Mouse (Mus musculus): ENCODE data around the gene Ubald2. TPM values are rescaled to one million over a fixed set of nuclear protein-coding genes. Genes with fewer than 3 reads are reported as not detected.
"Not testable (repeated sequence)": the region's sequence is repeated elsewhere in the genome, so short reads cannot be mapped to it uniquely, and the experiment has no call there.

The Ubald2 gene
- polyA plus RNA-seq, 2 experiments = 50.3 to 70.9 TPM

DNA sequence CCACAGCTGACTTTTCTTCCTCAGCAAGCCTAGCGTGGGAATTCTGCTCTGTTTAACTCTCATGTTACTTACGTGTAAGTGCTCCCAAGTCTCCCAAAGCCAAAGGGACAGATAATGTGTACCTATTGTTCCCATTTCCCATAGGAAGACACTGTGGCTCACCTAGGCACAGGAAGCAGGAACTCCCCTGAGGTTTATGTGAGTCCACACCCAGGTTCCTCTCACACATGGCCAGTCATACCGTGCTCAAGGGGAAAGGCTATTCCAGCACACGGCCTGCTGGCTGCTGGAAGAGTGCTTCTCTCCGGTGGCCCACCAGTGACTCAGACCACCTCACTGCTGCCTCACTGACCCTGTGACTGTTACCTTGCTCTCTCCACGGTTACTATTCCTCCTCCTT is 12.8 kb upstream of the Ubald2 start:
- H3K4me2 ChIP-seq (ENCODE audit: low read depth) = no peak overlapping the region
- no peaks in the 10 kb centered on the region for H3K9me3 ChIP-seq (ENCODE audit: control insufficient read depth, low read length)
- DNase-seq (ENCODE audit: low read depth in 3 of 3, low spot score in 3 of 3) = no peak
- no peaks in the 10 kb centered on the region; the same call in 1 of the 2 replicates for H3K27me3 ChIP-seq (ENCODE audit: control insufficient read depth, insufficient read depth, low read length)
- no peaks in the 10 kb centered on the region for H3K36me3 ChIP-seq (replicated peaks; ENCODE audit: control insufficient read depth, insufficient read depth, low read depth)
- TF ChIP-seq CTCF (IDR thresholded peaks at IDR 0.05; ENCODE audit: low read depth) (no peak), EP300 (IDR thresholded peaks at IDR 0.05; ENCODE audit: low read depth) (no peak)
- 60% methylated on average over 6 of the region's 6 CpGs for WGBS (ENCODE audit: insufficient replicate concordance)
- no peak for ATAC-seq (ENCODE audit: insufficient read depth)
- no peak overlapping the region for H3K4me3 ChIP-seq (ENCODE audit: insufficient read depth in 1 of 2, low read depth in 2 of 2, low read length in 2 of 2)
- peaks cover 5 to 9% of the 10 kb centered on the region in 2 experiments for H3K4me1 ChIP-seq (replicated peaks; ENCODE audit: control insufficient read depth in 2 of 2, insufficient read depth in 2 of 2, low read length in 1 of 2)
- no peak overlapping the region for H3K27ac ChIP-seq
- H3K9ac ChIP-seq (replicated peaks) = no peak overlapping the region

DNA sequence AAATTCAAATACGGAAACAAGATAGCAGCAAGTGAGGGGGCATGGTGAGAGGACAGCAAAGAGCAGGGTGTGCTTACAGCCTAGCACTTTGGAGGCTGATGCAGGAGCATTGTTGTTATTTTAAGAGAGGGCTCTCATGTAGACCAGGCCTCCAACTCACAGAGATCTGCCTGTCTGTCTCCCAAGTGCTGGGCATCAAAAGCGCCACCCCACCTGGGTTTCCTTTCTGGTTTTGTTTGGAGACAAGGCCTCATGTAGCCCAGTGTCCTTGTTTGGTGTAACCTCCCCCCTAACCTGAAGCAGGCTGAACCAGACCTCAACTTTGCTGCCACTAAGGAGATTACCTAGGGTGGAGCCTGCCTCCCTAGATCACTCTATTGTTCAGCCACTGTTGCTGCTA is 11.3 kb upstream of the Ubald2 start:
- Histone ChIP-seq H3K36me3 (replicated peaks; ENCODE audit: control insufficient read depth, insufficient read depth, low read depth) (no peaks in the 10 kb centered on the region), H3K4me3 (ENCODE audit: insufficient read depth in 1 of 2, low read depth in 2 of 2, low read length in 2 of 2) (no peak overlapping the region), H3K9ac (replicated peaks) (no peak overlapping the region), H3K27ac (no peak overlapping the region), H3K9me3 (ENCODE audit: control insufficient read depth, low read length) (no peaks in the 10 kb centered on the region), H3K27me3 (ENCODE audit: control insufficient read depth, insufficient read depth, low read length) (no peaks in the 10 kb centered on the region), H3K4me1 (replicated peaks; ENCODE audit: control insufficient read depth in 2 of 2, insufficient read depth in 2 of 2, low read length in 1 of 2) (peaks cover 5 to 9% of the 10 kb centered on the region in 2 experiments), H3K4me2 (ENCODE audit: low read depth) (no peak overlapping the region)
- DNase-seq (ENCODE audit: low read depth in 3 of 3, low spot score in 3 of 3) (no peak), ATAC-seq (ENCODE audit: insufficient read depth) (no peak)
- TF ChIP-seq CTCF (IDR thresholded peaks at IDR 0.05; ENCODE audit: low read depth) (no peak), EP300 (IDR thresholded peaks at IDR 0.05; ENCODE audit: low read depth) (no peak)
- WGBS (ENCODE audit: insufficient replicate concordance) = 68% methylated on average over 2 of the region's 2 CpGs

DNA sequence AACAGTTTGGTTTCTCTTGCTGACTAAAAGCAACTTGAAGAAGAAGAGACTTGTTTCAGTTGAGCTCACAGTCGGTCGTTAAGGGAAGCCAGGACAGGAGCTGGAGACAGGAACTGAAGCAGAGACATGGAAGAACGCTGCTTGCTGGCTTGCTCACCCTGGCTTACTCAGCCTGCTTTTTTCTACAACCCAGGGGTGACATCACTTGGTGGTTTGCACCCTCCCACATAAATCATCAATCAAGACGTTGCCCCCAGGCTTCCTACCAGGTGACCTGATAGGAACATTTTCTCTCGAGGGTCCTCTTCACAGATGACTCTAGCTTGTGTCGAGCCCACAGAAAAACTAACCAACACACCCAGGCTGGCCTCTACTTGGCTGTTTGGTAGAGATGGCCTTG is 10.7 kb upstream of the Ubald2 start:
- DNase-seq (ENCODE audit: low read depth in 3 of 3, low spot score in 3 of 3) (no peak), ATAC-seq (ENCODE audit: insufficient read depth) (no peak)
- WGBS (ENCODE audit: insufficient replicate concordance) = 54% methylated on average over 6 of the region's 6 CpGs
- H3K4me1 ChIP-seq (replicated peaks; ENCODE audit: control insufficient read depth in 2 of 2, insufficient read depth in 2 of 2, low read length in 1 of 2) = peaks cover 5 to 9% of the 10 kb centered on the region in 2 experiments
- H3K9ac ChIP-seq (replicated peaks) = no peak overlapping the region
- H3K4me3 ChIP-seq (ENCODE audit: insufficient read depth in 1 of 2, low read depth in 2 of 2, low read length in 2 of 2) = no peak overlapping the region
- H3K36me3 ChIP-seq (replicated peaks; ENCODE audit: control insufficient read depth, insufficient read depth, low read depth) = no peaks in the 10 kb centered on the region
- no peak overlapping the region for H3K4me2 ChIP-seq (ENCODE audit: low read depth)
- H3K9me3 ChIP-seq (ENCODE audit: control insufficient read depth, low read length) = no peaks in the 10 kb centered on the region
- no peak for TF ChIP-seq CTCF (IDR thresholded peaks at IDR 0.05; ENCODE audit: low read depth)
- TF ChIP-seq EP300 (IDR thresholded peaks at IDR 0.05; ENCODE audit: low read depth) = no peak
- H3K27me3 ChIP-seq (ENCODE audit: control insufficient read depth, insufficient read depth, low read length) = no peaks in the 10 kb centered on the region
- H3K27ac ChIP-seq = no peak overlapping the region

DNA sequence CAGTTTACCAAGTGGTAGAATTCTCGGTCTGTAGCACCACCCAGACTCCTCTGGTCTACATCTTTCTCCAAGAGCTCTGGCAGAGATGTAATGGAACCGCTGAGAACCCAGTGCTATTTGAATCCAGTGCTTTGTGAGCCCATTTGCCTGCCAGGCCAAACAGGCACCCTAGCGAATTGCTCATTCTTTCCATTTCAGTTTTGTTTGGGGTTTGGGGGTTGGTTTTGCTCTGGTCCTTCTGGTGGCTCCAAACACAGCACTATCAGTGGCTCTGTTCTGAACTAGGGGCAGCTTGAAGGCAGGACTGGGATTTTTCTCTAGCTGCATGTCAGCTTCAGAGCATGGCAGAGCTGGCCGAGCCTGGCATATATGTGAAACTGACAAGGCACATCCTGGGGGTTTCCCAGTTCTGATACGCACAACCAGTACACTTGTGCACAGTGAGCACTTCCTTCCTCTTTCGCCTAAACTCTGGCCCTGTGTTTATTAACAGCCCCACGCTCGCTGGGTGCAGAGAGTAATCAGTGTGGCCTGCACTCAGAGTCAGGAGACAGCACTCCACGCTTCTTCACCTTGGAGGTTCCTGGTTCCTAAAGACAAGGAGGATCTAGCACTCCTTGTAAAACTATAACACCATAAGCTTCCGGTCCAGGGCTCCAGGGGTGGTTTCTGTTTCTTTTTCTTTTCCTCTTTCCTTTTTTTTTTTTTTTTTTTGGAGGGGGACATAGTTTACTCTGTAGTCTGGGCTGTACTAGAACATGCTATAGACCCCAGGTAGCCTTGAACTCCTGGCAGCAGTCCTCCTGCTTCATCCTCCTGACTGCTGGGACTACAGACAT is 9.9 kb upstream of the Ubald2 start:
- no peak for DNase-seq (ENCODE audit: low read depth in 3 of 3, low spot score in 3 of 3)
- H3K27me3 ChIP-seq (ENCODE audit: control insufficient read depth, insufficient read depth, low read length) = no peaks in the 10 kb centered on the region
- H3K27ac ChIP-seq = no peak overlapping the region
- H3K4me1 ChIP-seq (replicated peaks; ENCODE audit: control insufficient read depth in 2 of 2, insufficient read depth in 2 of 2, low read length in 1 of 2) = peaks cover 7 to 15% of the 10 kb centered on the region in 2 experiments
- no peak overlapping the region for H3K4me3 ChIP-seq (ENCODE audit: insufficient read depth in 1 of 2, low read depth in 2 of 2, low read length in 2 of 2)
- H3K9ac ChIP-seq (replicated peaks) = no peak overlapping the region; the same call in 1 of the 2 replicates
- peak; percentile 45; the same call in 1 of the 2 replicates for ATAC-seq (ENCODE audit: insufficient read depth)
- 39% methylated on average over 10 of the region's 10 CpGs for WGBS (ENCODE audit: insufficient replicate concordance)
- TF ChIP-seq CTCF (IDR thresholded peaks at IDR 0.05; ENCODE audit: low read depth) = no peak
- TF ChIP-seq EP300 (IDR thresholded peaks at IDR 0.05; ENCODE audit: low read depth) = no peak
- H3K4me2 ChIP-seq (ENCODE audit: low read depth) = no peak overlapping the region; the same call in 1 of the 2 replicates
- H3K9me3 ChIP-seq (ENCODE audit: control insufficient read depth, low read length) = no peaks in the 10 kb centered on the region
- no peaks in the 10 kb centered on the region for H3K36me3 ChIP-seq (replicated peaks; ENCODE audit: control insufficient read depth, insufficient read depth, low read depth)

DNA sequence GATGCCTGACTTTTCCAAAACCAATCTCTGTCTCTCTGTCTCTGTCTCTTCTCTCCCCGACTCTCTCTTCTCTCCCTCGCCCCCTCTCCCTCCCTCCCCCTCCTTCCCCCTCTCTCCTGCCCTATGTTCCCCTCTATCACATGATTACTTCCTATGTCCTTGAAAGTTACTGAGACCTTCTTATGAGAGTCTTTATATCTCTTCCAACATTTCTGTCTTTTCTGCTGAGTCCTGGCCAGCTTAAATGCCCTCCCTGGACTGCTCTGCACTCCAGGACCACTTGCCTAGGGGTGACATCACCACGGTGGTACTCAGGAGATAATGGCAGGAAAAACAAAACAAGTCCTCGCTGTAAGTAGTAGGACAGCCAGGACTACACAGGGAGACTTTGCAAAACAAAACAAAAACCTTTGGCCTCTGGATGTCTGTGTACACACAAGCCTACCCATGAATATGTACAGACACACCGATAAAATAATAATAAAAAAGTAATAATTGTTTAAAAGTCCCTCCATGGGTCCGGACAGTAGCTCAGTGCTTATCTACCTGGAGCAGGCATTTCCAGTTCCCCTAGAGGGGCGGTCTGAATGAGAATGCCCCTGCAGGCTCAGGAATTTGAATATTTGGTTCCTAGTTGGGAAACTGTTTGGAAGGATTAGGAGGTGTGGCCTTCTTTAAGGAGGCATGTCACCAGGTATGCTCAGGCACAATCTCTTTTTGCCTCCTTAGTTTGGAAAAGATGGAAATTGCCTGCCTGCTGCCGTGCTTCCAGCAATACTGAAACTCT is 9.1 kb upstream of the Ubald2 start:
- DNase-seq (ENCODE audit: low read depth in 3 of 3, low spot score in 3 of 3) = no peak
- peaks cover 15 to 22% of the 10 kb centered on the region in 2 experiments for H3K4me1 ChIP-seq (replicated peaks; ENCODE audit: control insufficient read depth in 2 of 2, insufficient read depth in 2 of 2, low read length in 1 of 2)
- ATAC-seq (ENCODE audit: insufficient read depth) = no peak
- H3K4me2 ChIP-seq (ENCODE audit: low read depth) = no peak overlapping the region
- no peaks in the 10 kb centered on the region for H3K27me3 ChIP-seq (ENCODE audit: control insufficient read depth, insufficient read depth, low read length)
- H3K4me3 ChIP-seq (ENCODE audit: insufficient read depth in 1 of 2, low read depth in 2 of 2, low read length in 2 of 2) = no peak overlapping the region
- TF ChIP-seq CTCF (IDR thresholded peaks at IDR 0.05; ENCODE audit: low read depth) (no peak), EP300 (IDR thresholded peaks at IDR 0.05; ENCODE audit: low read depth) (no peak)
- H3K9ac ChIP-seq (replicated peaks) = no peak overlapping the region; the same call in 1 of the 2 replicates
- 21% methylated on average over 8 of the region's 8 CpGs for WGBS (ENCODE audit: insufficient replicate concordance)
- no peaks in the 10 kb centered on the region for H3K36me3 ChIP-seq (replicated peaks; ENCODE audit: control insufficient read depth, insufficient read depth, low read depth)
- H3K9me3 ChIP-seq (ENCODE audit: control insufficient read depth, low read length) = no peaks in the 10 kb centered on the region
- no peak overlapping the region for H3K27ac ChIP-seq

DNA sequence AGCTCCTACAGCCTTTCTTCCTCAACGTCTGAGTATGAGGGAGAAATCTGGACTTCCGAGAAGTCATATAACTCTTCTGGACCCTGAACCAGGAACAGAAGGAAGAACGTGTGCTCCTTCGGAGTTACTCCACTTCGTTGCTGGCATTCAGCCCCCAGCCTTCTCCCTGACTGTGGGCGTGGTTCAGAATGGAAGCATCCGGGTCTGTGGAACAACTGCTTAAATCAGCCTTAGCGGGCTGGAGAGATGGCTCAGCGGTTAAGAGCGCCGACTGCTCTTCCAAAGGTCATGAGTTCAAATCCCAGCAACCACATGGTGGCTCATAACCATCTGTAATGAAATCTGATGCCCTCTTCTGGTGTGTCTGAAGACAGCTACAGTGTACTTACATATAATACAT is 7.6 kb upstream of the Ubald2 start:
- not testable (repeated sequence) for H3K27ac ChIP-seq; H3K9me3 ChIP-seq (ENCODE audit: control insufficient read depth, low read length); H3K4me2 ChIP-seq (ENCODE audit: low read depth); H3K9ac ChIP-seq (replicated peaks); DNase-seq (ENCODE audit: low read depth in 3 of 3, low spot score in 3 of 3); H3K4me3 ChIP-seq (ENCODE audit: insufficient read depth in 1 of 2, low read depth in 2 of 2, low read length in 2 of 2); ATAC-seq (ENCODE audit: insufficient read depth); H3K27me3 ChIP-seq (ENCODE audit: control insufficient read depth, insufficient read depth, low read length); H3K36me3 ChIP-seq (replicated peaks; ENCODE audit: control insufficient read depth, insufficient read depth, low read depth)
- H3K4me1 ChIP-seq (replicated peaks; ENCODE audit: control insufficient read depth in 2 of 2, insufficient read depth in 2 of 2, low read length in 1 of 2) = peaks cover 28 to 35% of the 10 kb centered on the region in 2 experiments
- 82% methylated on average over 11 of the region's 11 CpGs for whole genome bisulfite sequencing (ENCODE audit: insufficient replicate concordance)
